Mouse (Mus musculus) urinary bladder, postnatal 4 days (tissue): ENCODE measurements around the gene Sptbn1.

Experiments
- DNase-seq, 2 experiments: peaks; one replicate each; pipeline ENCODE4 v3.0.0; 2021 to 2022; ENCODE audit warnings: low spot score in 2 of 2

Gene Sptbn1

DNA sequence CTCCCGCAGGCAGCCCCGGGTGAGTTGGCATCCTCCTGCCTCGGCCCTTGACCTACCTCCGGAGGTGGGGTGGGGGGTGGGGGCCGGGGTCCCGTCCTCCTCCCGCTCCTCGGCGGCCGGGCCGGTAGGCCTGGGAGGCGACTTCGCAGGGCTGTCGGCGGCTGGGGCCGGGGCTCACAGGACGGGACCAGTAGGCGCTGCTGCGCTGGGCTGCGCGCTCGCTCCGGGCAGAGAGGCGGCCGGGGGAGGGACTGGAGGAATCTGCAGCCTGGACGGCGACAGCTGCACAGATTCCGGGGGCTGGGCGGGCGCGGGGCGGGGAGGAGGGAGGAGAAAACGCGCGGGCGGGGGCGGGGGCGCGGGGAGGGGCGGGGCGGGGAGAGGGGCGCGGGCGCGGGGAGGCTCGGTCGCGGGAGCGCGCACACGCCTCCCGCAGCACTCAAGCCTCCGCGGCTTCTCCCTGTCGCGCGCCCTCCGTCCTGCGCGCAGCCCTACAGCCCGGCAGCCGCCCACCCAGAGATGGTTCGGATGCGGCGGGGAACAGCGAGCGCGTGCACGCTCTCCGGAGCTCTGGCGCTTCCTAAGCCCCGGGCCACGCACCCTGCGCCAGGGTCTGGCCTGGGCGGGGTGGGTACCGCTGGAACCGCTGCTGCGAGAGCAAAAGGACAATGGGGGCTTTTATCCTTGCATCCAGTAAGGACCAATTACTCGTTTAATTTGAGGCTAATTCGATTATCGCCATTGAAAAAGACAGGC lies at the start of gene Sptbn1:
Sptbn1 (minus strand) TSS at position 284 of the 756 bp plus-strand sequence.
- DNase-seq, result peak; percentile 85 to 86

DNA sequence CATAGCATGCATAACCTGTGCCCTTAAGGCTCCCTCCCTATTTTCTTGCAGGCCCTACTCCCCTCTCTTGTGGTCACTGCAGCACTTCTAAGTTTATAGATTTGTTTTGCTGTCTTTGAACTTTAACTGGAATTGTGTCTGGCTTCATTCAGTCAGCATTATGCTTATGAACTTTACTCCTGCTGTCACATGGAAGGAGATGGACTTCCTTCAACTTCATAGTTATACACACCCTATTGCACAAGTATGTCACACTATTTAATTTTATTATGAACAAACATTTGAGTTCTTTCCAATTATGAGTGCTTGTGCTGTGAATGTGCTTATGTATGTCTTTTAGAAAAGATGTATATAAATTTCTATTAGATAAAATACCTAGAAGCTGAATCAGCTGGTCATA lies 26.3 kb upstream of the Sptbn1 start:
- DNase-seq, result no peak

DNA sequence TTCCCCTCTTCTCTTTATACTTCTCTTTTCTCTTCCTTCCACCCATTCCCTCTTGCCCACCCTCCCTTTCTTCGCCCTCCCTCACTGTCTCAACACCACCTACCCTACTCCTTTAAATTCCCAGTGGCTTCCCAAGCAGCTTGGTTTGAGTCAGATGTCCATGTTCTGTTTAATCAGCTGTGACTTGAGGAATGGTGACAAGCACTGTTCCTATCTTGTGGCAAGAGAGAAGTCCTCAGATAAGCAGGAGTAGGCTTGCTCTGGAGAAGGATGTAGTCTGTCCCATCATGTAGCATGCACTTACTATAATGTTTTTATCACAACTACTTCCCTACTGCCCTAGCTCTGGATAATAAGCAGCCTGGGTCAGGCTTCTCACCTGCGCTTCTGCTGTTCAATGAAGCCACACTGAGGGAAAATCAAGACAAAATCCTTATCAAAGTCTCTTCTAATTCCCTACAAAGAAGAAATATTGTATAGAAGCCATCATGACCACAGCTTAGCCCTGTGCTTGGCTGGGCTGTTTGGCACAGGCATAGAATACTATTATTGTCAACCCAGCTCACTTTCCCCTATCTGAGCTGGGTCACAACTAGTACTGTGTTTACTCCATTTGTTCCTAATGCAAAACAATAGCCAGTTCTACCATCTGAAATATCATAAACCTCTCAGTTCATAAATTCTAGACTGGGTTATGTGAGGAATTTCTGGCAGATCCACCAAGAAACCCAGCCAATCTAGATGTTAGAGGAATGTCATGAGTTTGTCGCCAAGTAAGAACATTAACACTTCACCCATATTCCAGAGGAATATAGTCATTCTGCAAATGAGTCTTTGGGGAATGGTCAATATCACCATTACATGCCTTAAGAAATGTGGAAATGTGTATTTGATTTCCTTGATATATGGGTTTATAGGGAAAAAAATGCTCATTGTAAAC lies 24.5 kb upstream of the Sptbn1 start:
- no peak for DNase-seq

DNA sequence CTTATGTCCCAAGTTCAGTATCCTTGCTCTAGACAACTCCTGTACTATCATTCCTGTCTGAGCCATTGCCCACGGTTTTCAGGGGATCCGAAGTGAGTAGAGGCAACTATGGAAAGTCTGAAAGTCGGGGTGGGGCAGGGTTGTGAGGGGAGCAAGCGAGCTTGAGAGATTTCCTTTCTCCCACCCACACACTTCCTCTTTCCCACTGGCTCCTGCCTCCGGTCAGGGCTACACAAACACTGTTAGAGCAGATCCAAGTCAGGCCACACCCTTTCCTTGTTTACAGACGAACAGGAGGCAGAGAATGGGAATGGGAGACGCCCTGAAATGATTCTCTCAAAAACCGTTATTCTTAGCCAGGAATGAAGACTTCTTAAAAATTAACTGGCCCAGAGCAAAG lies 23.2 kb upstream of the Sptbn1 start:
- DNase-seq, result peak in 1 of 2 experiments; percentile 36

DNA sequence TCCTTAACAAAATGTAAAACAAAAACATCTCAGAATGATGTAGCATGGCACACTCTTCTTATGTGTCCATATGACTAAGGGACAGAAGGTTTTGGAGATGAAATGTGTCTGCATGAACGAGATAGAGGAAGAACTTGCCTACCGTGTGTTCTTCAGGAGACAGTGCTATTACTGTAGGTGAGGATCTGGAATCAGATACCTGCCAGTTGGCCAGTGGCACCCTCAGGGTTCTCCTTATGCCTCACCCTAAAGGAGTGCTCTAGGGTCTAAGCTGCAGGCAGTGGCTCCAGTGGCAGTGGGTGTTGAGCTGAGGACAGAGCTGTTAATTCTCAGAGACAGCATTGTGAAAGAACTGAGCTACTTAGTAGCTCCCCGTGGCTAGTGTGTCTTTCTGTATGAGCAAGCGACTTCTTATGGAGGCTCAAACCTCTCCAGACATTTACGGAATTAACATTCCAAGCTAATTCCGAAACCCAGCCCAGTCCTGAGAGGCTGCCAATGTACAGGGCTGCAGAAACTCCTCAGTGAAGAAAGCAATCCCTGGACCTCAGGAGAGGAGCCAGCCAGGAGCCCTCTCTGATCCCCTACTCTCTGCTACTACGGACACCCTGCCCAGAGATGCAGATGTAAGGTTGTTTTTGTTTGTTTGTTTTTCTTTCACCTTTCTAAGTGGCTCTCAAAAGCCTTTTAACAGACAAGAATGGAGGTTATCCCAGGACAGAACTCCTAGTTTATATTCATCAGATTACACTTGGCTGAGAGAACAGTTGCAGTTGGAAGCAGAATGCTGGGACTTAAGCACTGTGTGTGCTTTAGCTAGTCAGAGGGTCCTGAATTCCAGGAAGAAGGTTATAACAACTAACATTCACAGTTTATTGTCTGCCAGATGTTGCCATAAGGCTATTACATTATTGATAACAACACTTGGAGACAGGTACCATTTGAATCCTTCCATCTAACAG lies 21.8 kb upstream of the Sptbn1 start:
- peak in 1 of 2 experiments; percentile 44 for DNase-seq

DNA sequence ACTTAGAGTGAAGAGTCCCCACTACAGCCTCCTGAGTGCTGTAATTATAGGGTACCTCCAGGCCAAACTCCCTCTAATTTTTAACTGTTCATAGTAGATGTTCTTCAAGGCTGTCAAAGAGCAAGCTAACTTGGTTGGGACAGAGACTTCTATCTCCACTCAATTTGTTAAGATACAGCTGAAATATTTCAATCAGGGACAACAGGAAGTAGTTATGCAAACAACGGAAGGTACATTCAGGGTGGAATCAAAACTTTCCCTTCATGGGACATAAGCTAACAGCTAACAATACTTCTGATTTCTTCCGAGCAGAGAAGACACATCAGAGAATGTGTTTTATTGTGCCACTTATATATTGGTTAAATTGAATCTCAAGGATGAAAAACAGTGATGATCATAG lies 20.1 kb upstream of the Sptbn1 start:
- DNase-seq, result no peak

DNA sequence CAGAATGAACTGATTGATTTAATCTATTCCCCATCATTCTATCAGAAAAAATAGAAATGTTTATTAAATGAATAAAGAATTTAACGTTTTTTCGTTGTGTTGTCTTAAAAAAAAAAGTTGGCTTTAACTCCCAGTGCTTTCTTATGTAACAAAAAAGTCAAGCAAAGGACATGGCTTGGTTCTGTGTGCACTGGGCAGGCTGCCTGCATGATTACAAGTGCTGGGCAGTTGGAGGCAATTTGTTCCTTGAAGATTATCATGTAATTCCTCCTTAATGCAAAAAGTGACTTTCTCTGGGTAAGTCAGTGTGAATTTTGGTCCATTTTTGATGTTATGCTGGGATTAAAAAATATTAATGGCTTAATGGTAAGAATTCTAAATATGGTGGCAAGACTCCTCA lies 15.7 kb upstream of the Sptbn1 start:
- no peak for DNase-seq

DNA sequence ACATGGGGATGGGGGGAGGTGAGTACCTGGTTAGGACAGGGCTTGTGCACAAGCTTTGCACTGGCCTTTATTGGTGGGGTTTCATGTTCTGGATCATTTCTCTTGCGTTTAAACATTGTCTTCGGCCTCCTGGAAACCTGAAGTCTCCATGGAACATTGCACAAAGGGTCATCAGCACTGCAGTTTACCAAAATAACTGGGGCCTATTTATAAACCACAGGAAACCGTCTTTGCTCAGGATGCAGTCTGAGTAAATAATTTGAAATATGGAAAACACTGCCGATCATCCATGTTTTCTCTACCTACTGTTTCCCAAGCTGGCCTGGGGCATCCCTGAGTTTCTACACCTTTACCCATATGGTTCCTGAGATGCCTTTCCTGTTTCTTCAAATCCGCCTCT lies 13.1 kb upstream of the Sptbn1 start:
- no peak for DNase-seq

DNA sequence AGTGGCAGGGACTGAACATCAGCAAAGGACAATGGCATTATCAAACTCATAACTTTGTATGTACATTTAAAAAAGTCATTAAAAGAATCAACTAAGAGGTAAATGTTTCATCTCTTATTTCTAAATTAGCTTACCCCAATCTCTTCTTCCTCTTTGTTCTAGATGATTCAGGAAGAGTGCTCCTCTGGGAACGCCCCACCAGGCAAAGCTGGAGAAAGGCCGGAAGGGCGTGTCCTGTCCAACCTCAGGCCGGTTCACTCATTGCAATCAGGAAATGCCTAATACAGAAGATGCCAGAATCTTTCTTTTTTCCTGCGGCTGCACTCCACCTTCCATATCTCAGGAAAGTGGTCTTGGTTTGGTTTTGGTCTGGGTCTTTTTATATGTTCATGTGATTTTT lies 11.3 kb upstream of the Sptbn1 start:
- DNase-seq, result no peak

DNA sequence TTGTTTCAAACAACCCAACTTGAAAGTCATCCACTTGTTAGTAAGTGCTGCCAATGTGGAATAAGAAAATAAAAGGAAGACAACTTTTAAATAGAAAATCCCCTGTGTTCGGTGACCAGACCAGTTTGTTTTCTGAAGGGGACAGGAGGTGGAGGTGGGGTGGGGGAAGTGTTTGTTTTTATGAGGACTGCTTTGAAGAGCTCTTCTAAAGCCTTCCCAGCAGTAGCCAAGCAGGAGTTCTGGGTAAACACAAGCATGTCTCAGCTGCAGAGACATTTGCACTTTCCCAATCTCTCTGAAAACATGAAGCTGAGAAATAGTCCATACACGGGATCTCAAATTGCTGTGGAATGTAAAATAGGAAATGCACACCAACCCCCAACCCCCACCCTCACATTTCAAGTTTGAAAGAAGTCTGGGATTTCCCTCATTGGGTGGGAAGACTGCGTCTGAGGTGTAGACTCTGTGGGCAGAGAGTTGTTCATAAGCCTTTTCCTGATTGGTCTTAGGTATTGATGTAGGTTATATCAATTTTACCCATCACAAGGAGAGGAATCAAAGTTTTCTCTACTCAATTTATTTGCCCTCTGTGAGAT lies 7.6 kb upstream of the Sptbn1 start:
- DNase-seq, result no peak

DNA sequence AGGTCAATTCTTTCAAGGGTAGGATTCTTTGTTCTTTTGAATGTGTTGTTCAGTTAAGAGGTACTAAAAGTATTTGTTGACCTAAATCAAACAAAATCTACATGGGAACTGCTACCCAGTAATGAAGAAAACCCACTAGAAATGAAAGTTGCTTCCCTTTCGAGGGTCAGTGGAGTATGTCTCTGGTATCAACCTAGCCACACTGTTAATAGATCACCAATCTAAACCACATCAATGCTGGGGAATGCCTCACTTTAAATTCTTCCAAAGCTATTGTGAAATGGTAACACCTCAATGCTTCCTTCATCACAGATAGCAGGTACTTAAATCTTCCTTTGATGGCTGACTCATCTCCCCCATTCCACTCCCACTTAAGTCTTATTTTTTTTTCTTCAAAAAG lies 1.5 kb upstream of the Sptbn1 start:
- no peak for DNase-seq

DNA sequence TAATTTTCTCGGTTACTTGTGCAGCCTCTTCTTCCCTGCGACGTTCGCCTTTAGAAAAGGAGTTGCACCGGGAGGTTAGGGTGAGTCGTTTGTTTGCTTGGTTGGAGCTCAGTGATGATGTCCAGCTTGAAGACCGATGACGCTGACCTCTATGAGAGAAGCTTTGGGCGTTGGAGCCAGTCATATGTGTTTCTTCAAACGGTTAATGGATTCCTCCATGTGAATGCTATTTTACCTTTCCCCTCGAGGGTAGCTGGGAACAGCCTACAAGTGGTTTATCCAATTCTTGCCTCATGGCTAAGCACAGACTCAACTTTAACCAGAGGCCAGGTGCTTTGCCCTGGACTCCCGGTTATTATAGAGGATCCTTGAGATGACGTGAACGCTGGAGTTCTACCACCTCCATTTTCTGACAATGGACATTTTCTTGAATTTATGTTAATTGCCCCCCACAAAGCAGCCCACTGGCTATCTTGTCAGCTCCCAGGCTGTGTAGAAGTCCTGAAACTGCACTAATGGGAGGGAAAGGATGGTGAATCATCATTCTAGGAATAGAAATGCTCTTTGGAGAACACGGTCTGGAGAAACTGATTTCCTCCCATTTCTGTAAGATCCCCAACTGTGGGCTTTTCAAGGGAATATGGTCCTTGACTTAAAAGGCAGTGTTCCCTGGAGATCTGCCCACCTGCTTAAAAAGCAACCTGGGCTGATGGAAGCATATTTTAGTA lies 837 bp upstream of the Sptbn1 start:
- no peak for DNase-seq

DNA sequence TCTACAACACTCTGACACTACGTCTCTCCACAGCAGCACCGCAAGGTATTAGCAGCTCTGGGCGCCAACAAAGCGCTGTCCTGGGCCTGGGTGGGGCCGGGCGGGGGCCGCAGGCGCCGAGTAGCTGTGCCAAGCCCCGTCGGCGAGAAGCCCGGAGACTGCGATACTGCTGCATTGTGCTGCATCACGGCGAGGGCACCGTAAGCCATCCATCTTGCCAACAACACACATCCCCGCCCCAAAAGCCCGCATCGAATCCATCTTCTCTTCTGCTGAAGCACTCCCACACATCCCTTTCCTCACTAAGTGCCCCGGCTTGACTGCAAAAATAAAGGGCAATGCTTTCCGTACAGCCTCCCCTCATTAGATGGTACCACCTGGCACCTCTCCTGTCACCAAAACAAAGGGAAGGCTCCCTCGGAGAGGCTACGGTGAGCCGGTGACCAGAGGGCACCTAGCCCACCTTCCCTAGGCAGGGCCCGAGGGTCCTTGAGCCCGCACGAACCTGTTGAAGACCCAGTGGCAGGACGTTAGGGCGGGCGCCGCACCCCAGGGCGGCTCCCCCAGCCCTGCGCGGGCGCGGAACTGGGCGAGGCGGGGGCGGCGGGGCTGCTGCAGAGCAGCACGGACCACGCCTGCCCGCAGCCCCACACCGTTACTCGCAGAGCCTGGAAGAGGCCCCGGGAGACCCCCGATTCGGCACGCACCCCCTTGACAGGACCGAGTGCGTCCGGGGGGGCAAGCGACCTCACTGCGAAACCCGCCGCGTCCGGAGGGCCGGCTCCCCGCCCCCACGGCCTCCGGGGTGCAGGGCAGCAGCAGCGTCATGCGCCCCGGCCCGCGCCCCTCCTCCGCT lies 711 bp downstream of the Sptbn1 start:
- DNase-seq, result peak in 1 of 2 experiments; percentile 56

DNA sequence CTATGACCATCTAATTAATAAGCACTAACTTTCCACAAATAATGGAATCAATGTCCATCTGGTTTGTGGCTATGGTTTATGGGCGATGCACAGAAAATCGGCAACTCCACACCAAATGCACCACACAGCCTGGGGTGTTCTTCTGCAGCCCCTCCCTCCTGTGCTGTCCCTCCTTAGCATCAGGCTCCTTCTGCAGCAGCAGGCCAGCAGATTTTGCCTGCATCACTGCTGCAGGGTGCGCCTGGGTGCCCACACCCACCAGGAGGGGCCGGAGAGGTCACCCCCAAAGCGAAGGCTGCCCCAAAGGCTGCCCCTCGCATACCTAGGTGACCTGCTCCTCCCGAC lies 1.3 kb downstream of the Sptbn1 start:
- DNase-seq, result no peak

DNA sequence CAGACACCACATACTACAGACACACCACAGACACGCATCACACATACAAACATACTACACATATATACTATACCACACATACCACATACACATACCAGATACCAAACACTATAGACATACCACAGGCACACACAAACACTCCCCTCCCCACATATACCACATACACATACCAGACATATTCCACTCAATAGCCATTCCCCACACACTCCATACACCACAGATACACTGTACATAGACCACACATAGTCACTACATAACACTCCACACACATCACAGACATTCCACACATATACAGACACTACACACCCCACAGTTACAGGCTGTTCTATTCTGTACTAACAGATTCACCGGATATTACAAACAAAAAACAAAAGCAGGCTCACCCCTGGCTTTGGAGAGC lies 2.3 kb downstream of the Sptbn1 start:
- no peak for DNase-seq

DNA sequence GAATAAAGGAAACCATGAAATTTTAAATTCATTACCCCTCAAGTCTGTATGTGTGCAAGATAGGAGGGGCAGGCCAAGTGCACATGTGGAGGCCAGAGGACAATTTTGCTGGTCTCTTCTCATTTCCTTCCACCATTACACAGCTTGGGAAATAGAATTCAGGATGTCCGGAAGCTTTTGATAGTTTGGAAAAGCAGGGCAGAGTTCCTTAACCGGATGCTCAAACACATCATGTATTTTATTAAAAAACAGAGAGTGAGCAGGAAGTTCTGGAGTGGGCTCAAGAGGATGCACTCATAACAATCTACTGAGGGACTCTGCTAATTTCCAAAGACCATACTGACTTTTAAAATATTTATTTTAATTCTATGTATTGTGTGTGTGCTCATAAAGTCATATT lies 4.3 kb downstream of the Sptbn1 start:
- DNase-seq, result no peak

DNA sequence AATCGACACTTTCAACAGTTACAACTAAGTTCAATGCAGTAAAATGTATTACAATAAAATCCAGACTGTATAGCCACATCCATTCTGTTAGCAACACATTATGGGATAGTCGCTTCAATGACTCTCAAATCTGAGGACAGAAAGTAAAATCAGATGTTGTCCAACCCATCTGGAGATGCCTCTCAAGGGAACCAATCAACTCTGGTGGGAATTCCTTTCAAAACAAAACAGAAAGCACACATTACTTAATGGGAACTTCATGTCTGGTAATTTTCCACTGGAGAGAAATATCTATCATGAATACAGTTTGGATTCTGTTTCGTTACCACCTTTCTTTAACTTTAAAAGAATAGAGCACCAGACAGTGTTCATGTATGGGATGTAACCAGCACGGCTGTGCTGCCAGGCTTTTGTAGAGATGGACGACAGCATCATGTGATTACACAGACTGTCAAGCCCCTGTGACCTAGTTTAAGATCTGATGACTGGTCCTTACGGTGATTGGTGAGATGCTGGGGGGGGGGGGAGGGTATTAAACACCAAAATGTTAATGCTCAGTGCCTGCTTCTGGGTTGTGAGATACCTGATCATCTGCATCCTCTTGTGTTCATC lies 9.1 kb downstream of the Sptbn1 start:
- no peak for DNase-seq

DNA sequence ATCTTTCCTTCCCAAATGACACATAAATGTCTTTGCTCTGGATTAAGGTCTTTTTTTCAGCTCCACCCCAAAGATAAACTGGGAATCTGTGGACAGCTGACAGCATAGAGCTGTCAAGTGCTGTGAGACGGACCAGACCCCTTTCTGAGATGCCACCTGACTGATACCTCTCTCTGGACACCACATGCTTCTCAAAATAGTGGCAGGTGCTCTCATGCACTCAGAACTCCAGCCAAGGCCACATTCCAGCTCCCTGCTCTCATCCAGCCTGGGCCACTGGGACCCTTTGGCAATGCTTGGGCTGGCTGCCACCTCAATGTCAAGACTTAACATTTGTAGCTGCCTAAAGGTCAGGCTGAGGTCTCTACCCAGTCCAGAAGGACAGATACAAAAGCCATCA lies 10.2 kb downstream of the Sptbn1 start:
- DNase-seq, result no peak

DNA sequence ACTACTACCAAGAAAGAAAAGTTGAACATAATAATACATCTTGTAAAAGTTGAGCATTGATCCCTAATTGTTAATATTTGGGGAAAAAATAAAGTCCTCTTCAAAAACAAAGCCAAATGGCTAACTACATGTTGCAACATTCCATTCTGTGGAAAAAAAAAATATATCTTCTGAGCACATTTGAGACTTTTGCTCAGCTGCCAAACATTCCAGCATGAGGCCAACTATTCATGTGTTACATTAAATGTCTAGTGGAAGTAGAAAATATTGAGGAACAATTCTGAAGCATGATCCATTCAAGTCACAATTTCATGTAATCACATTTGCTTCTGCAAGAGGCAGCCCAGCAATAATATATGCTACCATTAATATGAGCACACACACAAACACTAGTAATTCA lies 10.9 kb downstream of the Sptbn1 start:
- DNase-seq, result no peak
